Mouse (Mus musculus): Measurements from ENCODE around the gene Ctbs.
A peak's percentile ranks its signal among the peaks of the same experiment; 100 is the strongest.

Gene Ctbs

DNA sequence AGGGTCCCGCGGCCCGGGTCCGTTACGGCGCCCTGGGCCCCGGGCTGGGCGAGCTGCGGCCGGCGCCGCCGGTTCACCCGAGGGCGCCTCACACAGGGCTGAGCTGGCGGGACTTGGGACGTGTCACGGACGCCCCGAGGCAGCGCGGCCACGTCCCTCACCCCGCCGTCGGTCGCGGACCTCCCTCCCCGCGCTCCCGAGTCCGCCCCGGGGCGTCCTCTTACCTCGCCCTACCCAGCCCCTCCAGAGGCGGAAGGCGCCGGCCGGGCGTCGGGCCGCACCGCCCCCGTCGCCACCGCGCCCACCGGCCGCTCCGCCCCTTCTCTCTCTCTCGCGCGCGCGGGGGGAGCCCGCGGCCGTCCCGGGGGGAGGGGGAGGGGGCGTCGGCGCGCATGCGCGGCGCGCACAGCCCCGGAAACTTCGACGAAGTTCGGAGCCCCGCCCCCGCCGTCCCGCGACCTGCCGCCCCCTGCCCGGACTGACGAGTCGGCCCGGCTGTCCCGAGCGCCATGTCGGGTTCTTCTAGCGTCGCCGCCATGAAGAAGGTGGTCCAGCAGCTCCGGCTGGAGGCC is 49.9 kb downstream of the Ctbs start, which contains the start of the genes Spata1 and Gng5:
TSS of gene Spata1 (minus strand) at position 323 of the 572 bp plus-strand sequence.
TSS of gene Gng5 (plus strand) at position 377 of the 572 bp plus-strand sequence.
- DNase-seq: peak; percentile 94

- DNase-seq: peak; percentile 81
Measured at GRCm38 (mm10) chr3:146500003-146500809, 50.6 kb downstream of the Ctbs start.

- DNase-seq: peak; percentile 2
Measured at GRCm38 (mm10) chr3:146500810-146501201, 51.2 kb downstream of the Ctbs start.

DNA sequence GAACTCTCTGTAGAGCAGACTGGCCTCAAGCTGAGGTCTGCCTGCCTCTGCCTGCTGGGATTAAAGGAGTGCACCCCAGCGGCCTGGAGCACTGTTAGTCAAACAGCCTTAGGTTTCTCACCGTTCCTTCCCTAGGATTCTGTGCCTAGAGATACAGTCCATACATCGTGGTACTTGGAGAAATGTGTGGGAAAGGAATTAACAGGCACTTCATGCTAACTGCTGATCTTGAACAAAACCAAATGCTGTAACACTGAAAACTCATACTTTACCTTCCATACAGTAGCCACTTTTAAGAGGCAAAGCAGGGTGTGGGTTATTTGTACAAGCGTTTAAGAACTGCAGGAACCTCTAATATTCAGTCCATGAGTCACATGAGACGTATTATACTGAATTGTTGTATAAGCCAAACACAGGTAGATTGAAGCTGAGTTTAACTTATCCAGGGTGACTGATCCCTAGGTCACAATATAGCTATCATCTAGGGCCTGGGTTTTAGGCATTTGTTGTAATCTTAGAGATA is 52.1 kb downstream of the Ctbs start:
- no peak for DNase-seq

- no peak for DNase-seq
Measured at GRCm38 (mm10) chr3:146506711-146507110, 57.1 kb downstream of the Ctbs start.

Data from embryo, embryonic 11 days (tissue).